Mouse (Mus musculus): Measurements from ENCODE around the gene Hist1h2bb.
"Not testable (repeated sequence)": the region's sequence is repeated elsewhere in the genome, so short reads cannot be mapped to it uniquely, and the experiment has no call there.

Gene Hist1h2bb

GRCm38 (mm10) chr13:23764324-23765171, 18.0 kb downstream of the Hist1h2bb start:
- DNase-seq (ENCODE audit: low spot score in 2 of 2) = no peak

- DNase-seq (ENCODE audit: low spot score in 2 of 2) = no peak
These were observed 18.6 kb downstream of the Hist1h2bb start for GRCm38 (mm10) chr13:23765172-23765513.

- no peak for DNase-seq (ENCODE audit: low spot score in 2 of 2)
These were observed 20.2 kb downstream of the Hist1h2bb start for GRCm38 (mm10) chr13:23766772-23767171.

GRCm38 (mm10) chr13:23768834-23769397, 22.4 kb downstream of the Hist1h2bb start:
- no peak for DNase-seq (ENCODE audit: low spot score in 2 of 2)

- DNase-seq (ENCODE audit: low spot score in 2 of 2) = not testable (repeated sequence)
These were observed 23.1 kb downstream of the Hist1h2bb start, which contains the start of gene Trim38 for GRCm38 (mm10) chr13:23769613-23770012. Gene Trim38 (plus strand): TSS chr13:23769913.

GRCm38 (mm10) chr13:23772561-23773313, 26.2 kb downstream of the Hist1h2bb start:
- peak in 1 of 2 experiments; percentile 9 for DNase-seq (ENCODE audit: low spot score in 2 of 2)

GRCm38 (mm10) chr13:23778339-23778738, 31.8 kb downstream of the Hist1h2bb start:
- DNase-seq (ENCODE audit: low spot score in 2 of 2) = no peak

- no peak for DNase-seq (ENCODE audit: low spot score in 2 of 2)
These were observed 32.5 kb downstream of the Hist1h2bb start for GRCm38 (mm10) chr13:23779025-23779424.

GRCm38 (mm10) chr13:23792520-23792919, 46.0 kb downstream of the Hist1h2bb start:
- DNase-seq (ENCODE audit: low spot score in 2 of 2) = peak in 1 of 2 experiments; percentile 30
